Mouse (Mus musculus): Measurements from ENCODE around the gene Tmcc3. TPM values are rescaled to one million over a fixed set of nuclear protein-coding genes. Genes with fewer than 3 reads are reported as not detected.
A peak's percentile ranks its signal among the peaks of the same experiment; 100 is the strongest.

Tmcc3 gene
- polyA plus RNA-seq, 1 experiment, result 31.5 TPM

DNA sequence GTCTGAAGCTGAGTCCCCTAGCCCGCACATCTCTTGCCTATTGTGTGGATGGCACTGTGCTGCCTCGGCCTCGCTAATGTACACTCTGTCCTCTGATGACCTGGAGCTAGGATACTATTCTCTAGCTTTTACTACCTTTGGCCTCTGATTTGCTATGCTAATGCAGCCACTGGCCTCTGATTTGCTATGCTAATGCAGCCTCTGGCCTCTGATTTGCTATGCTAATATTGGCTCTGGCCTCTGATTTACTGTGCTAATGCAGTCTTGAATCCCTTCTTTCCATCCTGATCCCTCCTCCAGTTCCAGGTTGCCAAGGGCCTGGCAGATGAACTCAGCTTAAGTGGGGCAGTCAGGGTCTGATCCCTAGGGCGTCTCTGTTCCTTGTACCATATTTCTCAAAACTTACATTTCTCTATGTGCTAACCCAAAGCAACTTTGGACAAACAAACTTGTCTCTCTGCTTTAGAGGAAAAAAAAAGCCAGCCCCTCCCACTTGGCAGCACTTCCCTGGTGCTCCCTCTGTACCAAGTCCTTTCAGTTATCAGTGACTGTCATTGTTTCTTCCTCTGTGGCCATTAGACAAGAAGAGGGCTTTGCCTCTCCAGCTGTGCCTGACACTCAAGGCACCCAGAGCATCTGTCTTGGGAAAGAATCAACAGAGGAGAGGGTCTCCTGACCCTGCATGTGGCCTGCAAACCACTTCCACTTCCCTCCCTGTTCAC is 237.9 kb downstream of the Tmcc3 start:
- no peak for DNase-seq (ENCODE audit: low read depth)

- no peak for DNase-seq (ENCODE audit: low read depth)
Observed at GRCm38 (mm10) chr10:94550649-94551048, 238.9 kb downstream of the Tmcc3 start.

DNA sequence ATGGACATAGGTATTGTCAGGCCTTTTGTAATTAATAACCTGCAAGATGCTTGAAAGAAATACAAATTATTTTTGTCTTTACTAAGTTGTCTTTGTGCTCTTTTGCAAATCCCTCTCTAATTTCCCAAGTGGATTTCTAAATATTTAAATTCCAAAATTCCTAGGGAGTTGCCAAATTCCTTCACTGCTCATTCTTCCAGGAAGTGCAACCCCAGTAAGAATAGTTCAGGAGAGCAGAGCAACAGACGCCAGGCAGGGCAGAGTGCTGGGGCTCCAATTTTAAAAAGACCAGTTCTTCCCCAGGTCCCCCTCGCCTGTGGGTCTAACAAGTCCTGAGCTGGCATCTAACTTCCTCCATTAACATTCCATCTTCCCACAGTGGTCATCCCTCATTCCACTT is 239.3 kb downstream of the Tmcc3 start:
- DNase-seq (ENCODE audit: low read depth), result no peak

- no peak for DNase-seq (ENCODE audit: low read depth)
Observed at GRCm38 (mm10) chr10:94551511-94551910, 239.8 kb downstream of the Tmcc3 start.

DNA sequence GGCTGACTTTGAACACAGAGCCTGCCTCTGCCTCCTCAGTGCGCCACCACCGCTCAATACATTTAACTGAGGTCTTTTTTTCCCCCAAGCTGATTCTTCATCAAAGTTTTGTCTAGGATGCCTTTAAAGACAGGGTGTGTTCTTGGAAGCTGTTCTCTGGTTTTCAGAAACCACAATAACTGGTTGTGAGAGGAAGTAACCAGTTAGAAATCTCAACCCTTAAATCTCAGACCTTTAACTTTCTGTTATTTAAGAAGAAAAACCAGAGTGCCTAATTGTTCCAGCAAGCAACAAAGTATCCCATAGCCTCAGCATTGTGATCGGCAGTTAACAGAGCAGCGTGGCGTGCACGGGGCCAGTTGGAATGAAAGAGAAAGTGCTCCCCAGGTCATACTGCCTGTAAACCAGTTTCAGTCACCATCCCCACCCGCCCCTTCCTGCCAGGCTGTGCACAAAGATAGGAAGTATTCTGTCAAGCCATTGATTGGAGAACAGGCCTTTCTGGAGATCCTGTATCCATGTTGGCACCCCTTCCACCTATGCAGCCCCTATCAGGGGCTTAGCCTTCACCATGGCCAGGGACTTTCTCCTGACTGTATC is 240.3 kb downstream of the Tmcc3 start:
- no peak for DNase-seq (ENCODE audit: low read depth)

- DNase-seq (ENCODE audit: low read depth), result no peak
Observed at GRCm38 (mm10) chr10:94555394-94555793, 243.6 kb downstream of the Tmcc3 start.

- DNase-seq (ENCODE audit: low read depth), result peak; percentile 96
Observed at GRCm38 (mm10) chr10:94557428-94558149, 245.8 kb downstream of the Tmcc3 start.

DNA sequence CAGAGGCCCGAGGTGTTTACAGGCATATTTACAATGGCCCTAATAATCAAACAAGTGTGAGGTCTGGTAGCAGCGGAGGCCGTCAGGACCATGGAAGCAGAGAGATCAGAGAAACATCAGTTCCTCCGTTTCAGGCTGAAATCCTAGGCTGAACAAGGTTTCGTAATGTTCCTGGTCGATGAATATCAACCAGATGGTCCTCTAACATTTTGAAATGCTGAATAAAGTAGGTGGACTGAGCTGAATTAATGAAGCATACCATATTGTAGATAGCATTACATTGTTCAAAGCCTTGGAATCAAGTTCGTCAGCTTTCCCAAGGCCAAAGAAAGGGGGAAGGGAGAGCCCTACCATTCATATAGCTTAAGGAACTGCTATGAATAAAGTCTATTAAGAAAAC is 247.1 kb downstream of the Tmcc3 start:
- DNase-seq (ENCODE audit: low read depth), result no peak

DNA sequence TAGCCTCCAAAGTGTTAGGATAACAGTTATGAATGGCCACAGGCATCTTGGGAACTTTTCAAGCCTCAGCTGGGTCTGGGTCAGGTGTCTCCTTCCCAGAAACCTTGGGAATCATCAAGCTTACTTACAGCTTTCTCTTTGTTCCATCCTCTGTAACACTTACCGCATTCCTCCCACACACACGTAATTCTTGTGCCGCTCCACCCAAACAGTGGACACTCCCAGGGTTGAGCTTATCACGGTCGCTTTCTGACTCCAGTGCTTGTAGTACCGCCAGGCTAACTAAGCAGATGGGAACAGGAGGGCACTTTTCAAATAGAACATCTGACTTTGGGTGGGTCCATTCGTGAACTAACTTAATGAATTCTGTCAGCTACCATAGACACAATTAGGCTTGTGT is 249.6 kb downstream of the Tmcc3 start:
- DNase-seq (ENCODE audit: low read depth), result no peak

- no peak for DNase-seq (ENCODE audit: low read depth)
Observed at GRCm38 (mm10) chr10:94562188-94562587, 250.4 kb downstream of the Tmcc3 start.

GRCm38 (mm10) chr10:94562991-94563390 is 251.2 kb downstream of the Tmcc3 start:
- no peak for DNase-seq (ENCODE audit: low read depth)

GRCm38 (mm10) chr10:94565410-94566221 is 253.9 kb downstream of the Tmcc3 start:
- no peak for DNase-seq (ENCODE audit: low read depth)

GRCm38 (mm10) chr10:94566222-94566868 is 254.6 kb downstream of the Tmcc3 start:
- DNase-seq (ENCODE audit: low read depth), result no peak

GRCm38 (mm10) chr10:94567251-94567650 is 255.5 kb downstream of the Tmcc3 start:
- no peak for DNase-seq (ENCODE audit: low read depth)

GRCm38 (mm10) chr10:94567915-94568314 is 256.2 kb downstream of the Tmcc3 start:
- no peak for DNase-seq (ENCODE audit: low read depth)

DNA sequence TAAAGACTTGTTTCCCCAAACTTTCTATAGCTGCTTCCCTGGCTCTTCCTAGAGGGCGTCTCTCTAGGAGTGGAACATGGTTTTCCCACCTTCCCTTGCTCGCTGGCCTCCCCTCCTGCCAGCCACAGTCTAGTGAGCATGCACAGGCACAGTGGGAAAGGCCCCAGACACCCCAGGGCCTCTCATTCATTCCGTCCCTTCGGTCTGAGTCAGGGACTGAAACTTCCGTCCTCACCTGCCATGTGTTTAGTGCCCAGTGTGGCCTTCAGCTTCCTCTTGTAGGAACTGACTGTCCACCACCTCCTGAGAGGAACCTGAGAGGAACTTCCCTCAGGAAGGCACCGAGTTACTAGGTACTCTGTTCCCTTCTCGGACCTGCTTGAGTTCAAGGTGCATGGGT is 257.1 kb downstream of the Tmcc3 start:
- DNase-seq (ENCODE audit: low read depth), result no peak

GRCm38 (mm10) chr10:94569731-94570130 is 258.0 kb downstream of the Tmcc3 start:
- no peak for DNase-seq (ENCODE audit: low read depth)

GRCm38 (mm10) chr10:94571927-94572620 is 260.3 kb downstream of the Tmcc3 start:
- DNase-seq (ENCODE audit: low read depth), result no peak

DNA sequence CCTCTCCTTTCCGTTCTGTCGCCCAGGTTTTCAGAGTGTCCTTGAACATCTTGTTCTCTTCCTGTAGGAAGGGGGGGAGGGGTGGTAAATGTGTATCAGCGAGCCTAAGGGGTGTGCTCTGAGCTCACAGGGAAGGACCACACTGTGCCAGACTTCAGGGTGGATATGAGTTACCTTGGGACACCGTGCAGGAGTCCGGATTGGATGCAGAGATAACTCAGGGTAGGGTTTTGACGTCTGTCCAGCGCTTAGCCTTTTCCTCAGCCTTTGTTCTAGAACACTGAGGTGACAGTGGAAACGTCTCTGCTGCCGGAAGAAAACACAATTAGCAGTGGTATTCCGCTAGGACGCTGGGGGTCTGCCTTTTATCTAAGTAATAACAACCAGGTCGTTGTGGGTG is 261.0 kb downstream of the Tmcc3 start:
- DNase-seq (ENCODE audit: low read depth), result no peak

- DNase-seq (ENCODE audit: low read depth), result peak; percentile 97
Observed at GRCm38 (mm10) chr10:94574451-94575333, 262.9 kb downstream of the Tmcc3 start.

Data from gonadal fat pad, adult 2 months (tissue).